ENCODE assay signal across 18 mouse cellular contexts in genomic region chr10:40937569-40937968, GRCm38 (mm10).
"Had no signal": no experiment of that assay in that cellular context is flagged by ENCODE, and none has a peak within 500 bp of the region (broad histone marks: within the 10 kb centered on the region; RNA-seq: fewer than 3 reads in every experiment).

No protein-coding gene starts in this region.

- H3K27me3 ChIP-seq: kidney, embryonic 15.5 days; limb, embryonic 13.5 days; liver, embryonic 12.5 days; liver, embryonic 15.5 days; lung, embryonic 15.5 days; megakaryocyte, embryonic 14.5 days; midbrain, embryonic 13.5 days had no signal

- H3K27ac ChIP-seq: kidney, embryonic 15.5 days; limb, embryonic 10.5 days; limb, embryonic 13.5 days; liver, embryonic 12.5 days; liver, embryonic 15.5 days; lung, embryonic 15.5 days; midbrain, embryonic 10.5 days; midbrain, embryonic 13.5 days had no signal

- H3K36me3 ChIP-seq: liver, embryonic 15.5 days; lung, embryonic 15.5 days had no signal

- H3K4me2 ChIP-seq: kidney, embryonic 15.5 days; limb, embryonic 13.5 days; liver, embryonic 12.5 days; liver, embryonic 15.5 days; lung, embryonic 15.5 days; midbrain, embryonic 13.5 days had no signal

- H3K9ac ChIP-seq: kidney, embryonic 15.5 days; limb, embryonic 13.5 days; liver, embryonic 12.5 days; liver, embryonic 15.5 days; lung, embryonic 15.5 days; midbrain, embryonic 13.5 days had no signal

- ATAC-seq: liver, embryonic 12.5 days; midbrain, embryonic 13.5 days had no signal

- DNase-seq: kidney, adult 8-10 months; kidney, postnatal 10 days; kidney, postnatal 36 days; liver; lung, adult 18-20 months; lung, postnatal 10 days; lung, postnatal 36 days; thymus, adult 18-20 months; thymus, postnatal 36 days had no signal

- H3K9me3 ChIP-seq: kidney, embryonic 15.5 days; limb, embryonic 10.5 days; limb, embryonic 13.5 days; liver, embryonic 12.5 days; liver, embryonic 15.5 days; lung, embryonic 15.5 days; midbrain, embryonic 10.5 days; midbrain, embryonic 13.5 days had no signal

- H3K4me3 ChIP-seq: kidney, embryonic 15.5 days; limb, embryonic 10.5 days; limb, embryonic 13.5 days; liver, embryonic 12.5 days; liver, embryonic 15.5 days; lung, embryonic 15.5 days; megakaryocyte, embryonic 14.5 days; midbrain, embryonic 10.5 days; midbrain, embryonic 13.5 days had no signal

- H3K4me1 ChIP-seq: kidney, embryonic 15.5 days; limb, embryonic 10.5 days; limb, embryonic 13.5 days; liver, embryonic 12.5 days; liver, embryonic 15.5 days; lung, embryonic 15.5 days had no signal
